Mouse (Mus musculus): ENCODE data around the gene Rasgrp4. TPM values are rescaled to one million over a fixed set of nuclear protein-coding genes. Genes with fewer than 3 reads are reported as not detected.
"Not testable (repeated sequence)": the region's sequence is repeated elsewhere in the genome, so short reads cannot be mapped to it uniquely, and the experiment has no call there.

Gene Rasgrp4
- polyA plus RNA-seq, 1 experiment = 2.7 TPM

DNA sequence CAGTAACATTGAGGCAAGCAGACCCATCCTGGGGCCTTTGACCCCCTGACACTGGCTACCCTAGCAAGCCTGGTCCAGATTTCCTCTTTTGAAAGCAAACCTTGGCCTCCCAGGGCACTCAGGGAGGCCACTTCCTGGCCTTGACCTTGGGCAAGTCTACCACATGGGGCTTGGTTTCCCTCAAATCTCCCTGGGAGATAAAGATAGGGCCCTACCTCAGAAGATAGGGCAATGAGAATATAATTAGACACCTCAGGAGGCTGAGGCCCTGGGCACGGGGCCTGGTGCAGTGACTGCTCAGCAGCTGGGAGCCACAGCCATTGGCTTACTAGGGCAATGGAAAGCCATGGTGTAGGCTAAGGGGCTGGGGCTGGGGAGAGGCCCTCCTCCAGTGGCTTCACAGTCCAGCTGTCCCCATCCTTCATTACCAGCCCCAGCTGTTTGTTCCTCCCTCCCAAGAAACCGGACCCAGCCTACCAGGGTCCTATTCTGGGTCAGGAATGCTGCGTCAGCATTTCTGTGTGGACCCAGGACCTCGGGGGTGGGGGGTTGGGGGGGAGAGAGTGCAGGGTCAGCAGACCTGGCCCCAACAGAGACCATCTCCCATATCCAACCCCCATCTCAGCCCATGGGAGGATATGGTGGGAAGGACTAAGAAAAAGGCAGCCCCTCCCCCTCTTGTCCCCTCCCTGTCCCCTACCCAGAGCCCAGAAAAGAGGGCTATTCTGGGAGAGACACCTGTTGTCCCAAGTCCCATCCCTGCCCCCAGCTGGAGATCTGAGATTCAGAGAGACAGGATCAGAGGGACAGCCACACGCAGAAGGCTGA is 10.9 kb upstream of the Rasgrp4 start:
- DNase-seq (ENCODE audit: low read depth) = no peak
- TF ChIP-seq POLR2A (IDR thresholded peaks at IDR 0.05; ENCODE audit: borderline replicate concordance, extremely low read depth, insufficient read depth, insufficient read length, poor library complexity, severe bottlenecking) (no peak), CTCF (IDR thresholded peaks at IDR 0.05; ENCODE audit: borderline replicate concordance, extremely low read depth, insufficient read depth, insufficient read length) (no peak)

GRCm38 (mm10) chr7:29124970-29125369 is 9.7 kb upstream of the Rasgrp4 start, which contains the start of gene Ryr1:
Gene Ryr1, minus strand, starts transcription at chr7:29125179.
- DNase-seq (ENCODE audit: low read depth) = peak; percentile 78
- TF ChIP-seq POLR2A (IDR thresholded peaks at IDR 0.05; ENCODE audit: borderline replicate concordance, extremely low read depth, insufficient read depth, insufficient read length, poor library complexity, severe bottlenecking) (no peak), CTCF (IDR thresholded peaks at IDR 0.05; ENCODE audit: borderline replicate concordance, extremely low read depth, insufficient read depth, insufficient read length) (no peak)

DNA sequence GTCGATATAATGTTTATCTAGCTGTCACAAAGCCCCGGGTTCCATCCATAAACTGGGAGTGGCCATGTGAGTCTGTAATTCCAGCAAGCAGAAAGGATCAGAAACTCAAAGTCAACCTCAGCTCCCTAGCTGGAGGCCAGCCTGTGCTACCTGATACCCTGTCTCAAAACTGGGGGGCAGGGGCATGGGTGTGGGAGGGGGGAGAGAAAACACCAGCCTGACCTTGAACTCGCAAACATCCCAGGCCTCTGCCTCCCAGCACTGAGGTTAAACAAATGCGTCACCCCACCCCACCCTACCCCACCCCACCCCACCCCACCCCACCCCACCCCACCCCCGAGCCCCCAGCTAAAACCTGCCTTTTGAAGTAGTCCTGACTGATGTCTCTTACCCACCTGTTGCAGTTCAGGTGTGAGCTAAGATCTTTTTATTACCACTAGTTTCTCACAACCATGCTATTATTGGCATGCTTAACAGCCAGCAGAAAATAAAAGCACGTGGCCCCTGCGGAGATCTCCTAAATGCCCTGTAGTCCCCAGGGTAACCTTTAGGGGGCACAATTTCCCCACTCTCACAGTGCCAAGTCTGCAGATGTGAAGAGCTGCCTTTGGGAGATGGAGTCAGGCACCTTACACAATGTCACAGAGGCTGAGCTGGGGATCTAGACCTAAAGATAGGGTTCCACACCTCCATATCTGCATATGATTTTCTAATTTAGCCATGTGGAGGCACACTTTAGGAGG is 8.3 kb upstream of the Rasgrp4 start:
- TF ChIP-seq CTCF (IDR thresholded peaks at IDR 0.05; ENCODE audit: borderline replicate concordance, extremely low read depth, insufficient read depth, insufficient read length) (peak; percentile 57; the same call in 1 of the 2 replicates), POLR2A (IDR thresholded peaks at IDR 0.05; ENCODE audit: borderline replicate concordance, extremely low read depth, insufficient read depth, insufficient read length, poor library complexity, severe bottlenecking) (no peak)
- peak; percentile 20 for DNase-seq (ENCODE audit: low read depth)

DNA sequence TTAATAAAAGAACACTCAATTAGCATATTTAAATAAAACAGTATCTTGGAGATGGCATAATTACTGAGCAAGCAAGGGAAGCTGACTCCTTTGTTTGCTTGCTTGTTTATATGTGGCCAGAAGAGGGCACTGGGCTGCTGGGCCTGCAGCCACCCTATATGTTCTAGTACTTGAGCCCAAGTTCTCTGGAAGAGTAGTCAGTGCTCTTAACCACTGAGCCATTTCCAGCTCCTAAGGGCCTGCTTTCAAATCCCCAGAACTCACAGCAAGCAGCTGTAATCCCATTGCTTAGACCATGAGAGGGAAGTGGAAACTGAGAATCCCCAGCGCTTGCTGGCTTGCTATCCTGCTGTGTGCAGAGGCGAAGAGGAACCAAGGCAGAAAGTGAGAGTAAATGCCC is 5.9 kb upstream of the Rasgrp4 start:
- peak; percentile 58 for DNase-seq (ENCODE audit: low read depth)

GRCm38 (mm10) chr7:29134230-29134629 is 421 bp upstream of the Rasgrp4 start:
- DNase-seq (ENCODE audit: low read depth) = peak; percentile 17
- TF ChIP-seq CTCF (IDR thresholded peaks at IDR 0.05; ENCODE audit: borderline replicate concordance, extremely low read depth, insufficient read depth, insufficient read length) = no peak

More for the DNA sequence above, 5.9 kb upstream of the Rasgrp4 start:
- TF ChIP-seq CTCF (IDR thresholded peaks at IDR 0.05; ENCODE audit: borderline replicate concordance, extremely low read depth, insufficient read depth, insufficient read length) (peak; percentile 56; the same call in 1 of the 2 replicates), POLR2A (IDR thresholded peaks at IDR 0.05; ENCODE audit: borderline replicate concordance, extremely low read depth, insufficient read depth, insufficient read length, poor library complexity, severe bottlenecking) (no peak)

DNA sequence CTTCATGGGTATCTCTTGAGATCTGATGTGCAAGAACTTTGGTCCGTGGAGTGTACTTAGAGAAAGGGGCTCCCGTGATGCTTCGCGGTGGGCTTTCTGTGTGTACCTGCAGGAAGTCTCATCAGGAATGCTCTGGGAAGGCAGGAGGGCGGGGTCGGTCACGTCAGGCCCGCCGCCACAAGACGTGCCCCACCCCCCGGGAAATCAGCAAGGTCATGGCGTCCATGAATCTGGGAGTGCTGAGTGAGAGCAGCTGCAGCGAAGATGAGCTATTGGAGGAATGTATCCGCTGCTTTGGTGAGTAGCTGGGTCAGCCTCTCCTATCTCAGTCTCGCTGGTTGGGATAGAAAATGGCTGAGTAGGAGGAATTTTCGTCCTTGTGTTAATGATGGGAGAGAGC is 2.8 kb downstream of the Rasgrp4 start:
- TF ChIP-seq CTCF (IDR thresholded peaks at IDR 0.05; ENCODE audit: borderline replicate concordance, extremely low read depth, insufficient read depth, insufficient read length) (no peak), POLR2A (IDR thresholded peaks at IDR 0.05; ENCODE audit: borderline replicate concordance, extremely low read depth, insufficient read depth, insufficient read length, poor library complexity, severe bottlenecking) (no peak)
- DNase-seq (ENCODE audit: low read depth) = no peak

DNA sequence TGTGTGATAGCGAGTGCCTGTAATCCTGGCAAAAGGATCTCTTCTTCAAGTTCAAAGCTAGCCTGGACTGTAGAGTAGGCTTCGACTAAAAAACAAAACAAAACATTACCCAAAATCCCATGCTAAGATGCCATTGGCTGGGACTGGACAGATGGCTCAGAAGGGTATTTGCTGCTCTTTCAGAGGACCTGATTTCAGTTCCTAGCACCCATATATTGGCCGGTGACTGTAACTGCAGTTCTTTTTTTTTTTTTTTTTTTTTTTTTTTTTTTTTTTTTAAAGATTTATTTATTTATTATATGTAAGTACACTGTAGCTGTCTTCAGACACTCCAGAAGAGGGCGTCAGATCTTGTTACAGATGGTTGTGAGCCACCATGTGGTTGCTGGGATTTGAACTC is 4.6 kb downstream of the Rasgrp4 start:
- not testable (repeated sequence) for DNase-seq (ENCODE audit: low read depth)

DNA sequence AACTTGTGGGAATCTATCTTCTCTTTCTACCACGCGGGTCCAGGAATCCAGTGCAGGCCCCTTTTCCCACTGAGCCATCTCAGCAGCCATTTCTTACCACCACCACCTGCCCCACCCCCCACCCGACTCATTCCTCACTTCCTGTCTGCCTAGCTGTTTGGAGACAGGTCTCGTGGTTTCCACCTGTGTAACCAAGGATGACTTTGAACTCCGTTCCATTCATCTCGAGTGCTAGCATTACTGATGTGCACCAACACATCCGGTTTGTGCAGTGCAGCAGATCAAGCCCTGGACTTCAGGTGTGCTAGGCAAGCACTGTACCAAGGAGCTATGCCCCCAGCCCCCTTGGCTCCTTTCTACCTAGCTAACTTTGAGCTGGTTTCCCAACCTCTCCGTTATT is 6.8 kb downstream of the Rasgrp4 start:
- DNase-seq (ENCODE audit: low read depth) = no peak
- TF ChIP-seq POLR2A (IDR thresholded peaks at IDR 0.05; ENCODE audit: borderline replicate concordance, extremely low read depth, insufficient read depth, insufficient read length, poor library complexity, severe bottlenecking) (no peak), CTCF (IDR thresholded peaks at IDR 0.05; ENCODE audit: borderline replicate concordance, extremely low read depth, insufficient read depth, insufficient read length) (no peak)

DNA sequence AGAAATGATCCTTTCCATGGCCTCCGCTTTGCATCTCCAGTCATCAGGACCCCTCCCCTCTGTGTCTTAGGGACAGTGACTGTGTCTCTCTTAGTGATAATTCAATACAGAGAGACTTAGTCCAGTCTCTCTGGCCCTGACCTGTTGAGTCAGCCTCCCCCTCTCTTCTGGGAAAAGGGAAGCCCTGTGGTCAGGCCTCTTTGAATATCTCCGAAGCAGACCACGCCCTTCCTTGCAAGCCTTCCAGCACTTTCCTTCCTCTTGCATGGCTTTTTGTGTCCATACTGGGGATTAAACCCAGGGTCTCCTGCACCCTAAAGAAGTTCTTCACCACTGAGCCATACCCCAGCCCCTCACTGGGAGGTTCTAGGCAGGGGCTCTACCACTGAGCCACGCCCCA is 9.4 kb downstream of the Rasgrp4 start:
- DNase-seq (ENCODE audit: low read depth) = no peak
- no peak for TF ChIP-seq POLR2A (IDR thresholded peaks at IDR 0.05; ENCODE audit: borderline replicate concordance, extremely low read depth, insufficient read depth, insufficient read length, poor library complexity, severe bottlenecking)
- TF ChIP-seq CTCF (IDR thresholded peaks at IDR 0.05; ENCODE audit: borderline replicate concordance, extremely low read depth, insufficient read depth, insufficient read length) = no peak

GRCm38 (mm10) chr7:29146625-29147367 is 12.1 kb downstream of the Rasgrp4 start:
- TF ChIP-seq POLR2A (IDR thresholded peaks at IDR 0.05; ENCODE audit: borderline replicate concordance, extremely low read depth, insufficient read depth, insufficient read length, poor library complexity, severe bottlenecking) = no peak
- no peak for DNase-seq (ENCODE audit: low read depth)

DNA sequence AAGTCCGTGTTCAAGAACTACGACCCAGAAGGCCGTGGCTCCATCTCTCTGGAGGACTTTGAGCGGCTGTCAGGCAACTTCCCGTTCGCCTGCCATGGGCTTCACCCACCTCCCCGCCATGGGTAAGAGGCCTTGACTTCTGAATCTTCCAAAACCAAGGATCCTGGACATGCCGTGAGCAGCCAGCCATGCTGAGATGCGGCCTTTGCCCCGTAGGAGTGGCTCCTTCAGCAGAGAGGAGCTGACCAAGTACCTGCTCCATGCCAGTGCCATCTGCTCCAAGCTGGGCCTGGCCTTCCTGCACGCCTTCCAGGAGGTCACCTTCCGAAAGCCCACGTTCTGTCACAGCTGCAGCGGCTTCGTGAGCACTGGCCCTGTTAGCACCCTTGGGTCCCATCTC is 14.1 kb downstream of the Rasgrp4 start:
- no peak for DNase-seq (ENCODE audit: low read depth)
- no peak for TF ChIP-seq POLR2A (IDR thresholded peaks at IDR 0.05; ENCODE audit: borderline replicate concordance, extremely low read depth, insufficient read depth, insufficient read length, poor library complexity, severe bottlenecking)
- TF ChIP-seq CTCF (IDR thresholded peaks at IDR 0.05; ENCODE audit: borderline replicate concordance, extremely low read depth, insufficient read depth, insufficient read length) = no peak

Data from brain, embryonic 14.5 days (tissue).